Mouse (Mus musculus) cortical plate, adult 2 months (tissue): ENCODE data around the gene Atp8a1.

Experiments used
- CTCF ChIP-seq: fragments of 200-500 bp; IDR thresholded peaks from 2 replicates; pipeline ENCODE4 v1.5.1; 2011; ENCODE audit warnings: mild to moderate bottlenecking, control low read depth, low read length; ENCODE audit not compliant: insufficient read depth; ENCODE audit errors: extremely low read depth
- POLR2A ChIP-seq: fragments of 200-500 bp; IDR thresholded peaks from 2 replicates; pipeline ENCODE4 v1.6.1; 2011; ENCODE audit warnings: mild to moderate bottlenecking, low read length, control low read depth; ENCODE audit not compliant: insufficient read depth; ENCODE audit errors: extremely low read depth

GRCm38 (mm10) chr5:67669436-67669896, 177.8 kb downstream of the Atp8a1 start:
- TF ChIP-seq CTCF, result no peak
- TF ChIP-seq POLR2A, result no peak
